Mouse (Mus musculus): Measurements from ENCODE around the gene Rprd1b. TPM values are rescaled to one million over a fixed set of nuclear protein-coding genes. Genes with fewer than 3 reads are reported as not detected.

Gene Rprd1b
- polyA plus RNA-seq (2014; fragmentation: Nextera tagmentation; extraction: Ambion mirVana) = 35.3 and 43.1 TPM in 2 replicates

- Histone ChIP-seq H3K4me2 (peak within 1 kb of the TSS; percentile 83), H3K27me3 (ENCODE audit: control insufficient read depth, insufficient read depth, low read length) (no peaks in the 10 kb centered on the region), H3K4me3 (ENCODE audit: low read depth, low read length) (peak within 1 kb of the TSS; percentile 91), H3K9ac (ENCODE audit: low read depth, low read length) (peak within 1 kb of the TSS; percentile 94), H3K4me1 (ENCODE audit: control insufficient read depth, insufficient read depth, low read length) (peaks cover 23% of the 10 kb centered on the region), H3K27ac (ENCODE audit: low read depth, low read length) (peak within 1 kb of the TSS; percentile 96), H3K9me3 (replicated peaks; ENCODE audit: control insufficient read depth, low read length) (no peaks in the 10 kb centered on the region), H3K36me3 (ENCODE audit: control insufficient read depth, insufficient read depth, low read length) (no peaks in the 10 kb centered on the region)
- peak; percentile 92 for ATAC-seq (replicated peaks; ENCODE audit: insufficient number of reproducible peaks, low FRiP score, low TSS enrichment)
- WGBS (ENCODE audit: insufficient replicate concordance) = under 1% methylated on average over 46 of the region's 52 CpGs
Observed at GRCm38 (mm10) chr2:158028354-158028863, at the start of gene Rprd1b, which contains the start of gene Tti1. Rprd1b (plus strand) TSS chr2:158028497. Tti1 (minus strand) TSS chr2:158028433.

- Histone ChIP-seq H3K27ac (ENCODE audit: low read depth, low read length) (no peak overlapping the region), H3K9ac (ENCODE audit: low read depth, low read length) (no peak overlapping the region), H3K9me3 (replicated peaks; ENCODE audit: control insufficient read depth, low read length) (no peaks in the 10 kb centered on the region), H3K4me1 (ENCODE audit: control insufficient read depth, insufficient read depth, low read length) (peaks cover 10% of the 10 kb centered on the region; the same call in 1 of the 2 replicates), H3K36me3 (ENCODE audit: control insufficient read depth, insufficient read depth, low read length) (0 out of 2 replicates have a peak, but pooled peaks cover 3% of the 10 kb centered on the region), H3K27me3 (ENCODE audit: control insufficient read depth, insufficient read depth, low read length) (peaks cover 13% of the 10 kb centered on the region), H3K4me2 (no peak overlapping the region), H3K4me3 (ENCODE audit: low read depth, low read length) (no peak overlapping the region)
- 56% methylated on average over 5 of the region's 5 CpGs for WGBS (ENCODE audit: insufficient replicate concordance)
- no peak for ATAC-seq (replicated peaks; ENCODE audit: insufficient number of reproducible peaks, low FRiP score, low TSS enrichment)
Observed at GRCm38 (mm10) chr2:157979241-157979640, 49.1 kb upstream of the Rprd1b start.

GRCm38 (mm10) chr2:157982727-157983126, 45.6 kb upstream of the Rprd1b start:
- H3K36me3 ChIP-seq (ENCODE audit: control insufficient read depth, insufficient read depth, low read length) = 0 out of 2 replicates have a peak, but pooled peaks cover 3% of the 10 kb centered on the region

GRCm38 (mm10) chr2:157983276-157983675, 45.0 kb upstream of the Rprd1b start:
- Histone ChIP-seq H3K36me3 (ENCODE audit: control insufficient read depth, insufficient read depth, low read length) (0 out of 2 replicates have a peak, but pooled peaks cover 3% of the 10 kb centered on the region), H3K9ac (ENCODE audit: low read depth, low read length) (no peak overlapping the region), H3K9me3 (replicated peaks; ENCODE audit: control insufficient read depth, low read length) (no peaks in the 10 kb centered on the region), H3K27ac (ENCODE audit: low read depth, low read length) (no peak overlapping the region), H3K4me2 (no peak overlapping the region), H3K4me3 (ENCODE audit: low read depth, low read length) (no peak overlapping the region), H3K4me1 (ENCODE audit: control insufficient read depth, insufficient read depth, low read length) (peaks cover 13% of the 10 kb centered on the region), H3K27me3 (ENCODE audit: control insufficient read depth, insufficient read depth, low read length) (no peaks in the 10 kb centered on the region)
- no peak for ATAC-seq (replicated peaks; ENCODE audit: insufficient number of reproducible peaks, low FRiP score, low TSS enrichment)
- 88% methylated on average over 4 of the region's 4 CpGs for WGBS (ENCODE audit: insufficient replicate concordance)

More at GRCm38 (mm10) chr2:157982727-157983126, 45.6 kb upstream of the Rprd1b start:
- Histone ChIP-seq H3K4me1 (ENCODE audit: control insufficient read depth, insufficient read depth, low read length) (peaks cover 10% of the 10 kb centered on the region; the same call in 1 of the 2 replicates), H3K4me3 (ENCODE audit: low read depth, low read length) (no peak overlapping the region), H3K27ac (ENCODE audit: low read depth, low read length) (no peak overlapping the region), H3K4me2 (no peak overlapping the region), H3K9me3 (replicated peaks; ENCODE audit: control insufficient read depth, low read length) (no peaks in the 10 kb centered on the region), H3K27me3 (ENCODE audit: control insufficient read depth, insufficient read depth, low read length) (no peaks in the 10 kb centered on the region), H3K9ac (ENCODE audit: low read depth, low read length) (no peak overlapping the region)
- ATAC-seq (replicated peaks; ENCODE audit: insufficient number of reproducible peaks, low FRiP score, low TSS enrichment) = no peak
- 76% methylated on average over 3 of the region's 3 CpGs for WGBS (ENCODE audit: insufficient replicate concordance)

- Histone ChIP-seq H3K36me3 (ENCODE audit: control insufficient read depth, insufficient read depth, low read length) (0 out of 2 replicates have a peak, but pooled peaks cover 3% of the 10 kb centered on the region), H3K4me2 (no peak overlapping the region), H3K27me3 (ENCODE audit: control insufficient read depth, insufficient read depth, low read length) (no peaks in the 10 kb centered on the region), H3K4me3 (ENCODE audit: low read depth, low read length) (no peak overlapping the region), H3K4me1 (ENCODE audit: control insufficient read depth, insufficient read depth, low read length) (peaks cover 21% of the 10 kb centered on the region), H3K27ac (ENCODE audit: low read depth, low read length) (peak overlapping the region; percentile 36), H3K9ac (ENCODE audit: low read depth, low read length) (no peak overlapping the region), H3K9me3 (replicated peaks; ENCODE audit: control insufficient read depth, low read length) (no peaks in the 10 kb centered on the region)
- ATAC-seq (replicated peaks; ENCODE audit: insufficient number of reproducible peaks, low FRiP score, low TSS enrichment) = no peak
- 61% methylated on average over 4 of the region's 4 CpGs for WGBS (ENCODE audit: insufficient replicate concordance)
Observed at GRCm38 (mm10) chr2:157985611-157986010, 42.7 kb upstream of the Rprd1b start.

GRCm38 (mm10) chr2:157986235-157986634, 42.1 kb upstream of the Rprd1b start:
- WGBS (ENCODE audit: insufficient replicate concordance) = 77% methylated on average over 6 of the region's 6 CpGs
- no peaks in the 10 kb centered on the region for H3K27me3 ChIP-seq (ENCODE audit: control insufficient read depth, insufficient read depth, low read length)
- no peaks in the 10 kb centered on the region for H3K9me3 ChIP-seq (replicated peaks; ENCODE audit: control insufficient read depth, low read length)
- H3K27ac ChIP-seq (ENCODE audit: low read depth, low read length) = no peak overlapping the region
- H3K4me2 ChIP-seq = no peak overlapping the region
- H3K4me1 ChIP-seq (ENCODE audit: control insufficient read depth, insufficient read depth, low read length) = peaks cover 21% of the 10 kb centered on the region
- H3K36me3 ChIP-seq (ENCODE audit: control insufficient read depth, insufficient read depth, low read length) = 0 out of 2 replicates have a peak, but pooled peaks cover 1% of the 10 kb centered on the region
- H3K4me3 ChIP-seq (ENCODE audit: low read depth, low read length) = no peak overlapping the region
- ATAC-seq (replicated peaks; ENCODE audit: insufficient number of reproducible peaks, low FRiP score, low TSS enrichment) = no peak
- no peak overlapping the region for H3K9ac ChIP-seq (ENCODE audit: low read depth, low read length)

- WGBS (ENCODE audit: insufficient replicate concordance) = 49% methylated on average over 7 of the region's 7 CpGs
- no peak for ATAC-seq (replicated peaks; ENCODE audit: insufficient number of reproducible peaks, low FRiP score, low TSS enrichment)
- H3K27ac ChIP-seq (ENCODE audit: low read depth, low read length) = no peak overlapping the region
- no peaks in the 10 kb centered on the region for H3K27me3 ChIP-seq (ENCODE audit: control insufficient read depth, insufficient read depth, low read length)
- peaks cover 21% of the 10 kb centered on the region for H3K4me1 ChIP-seq (ENCODE audit: control insufficient read depth, insufficient read depth, low read length)
- no peak overlapping the region for H3K9ac ChIP-seq (ENCODE audit: low read depth, low read length)
- H3K4me3 ChIP-seq (ENCODE audit: low read depth, low read length) = no peak overlapping the region
- peaks cover 10% of the 10 kb centered on the region for H3K36me3 ChIP-seq (ENCODE audit: control insufficient read depth, insufficient read depth, low read length)
- H3K9me3 ChIP-seq (replicated peaks; ENCODE audit: control insufficient read depth, low read length) = no peaks in the 10 kb centered on the region
- H3K4me2 ChIP-seq = no peak overlapping the region
Observed at GRCm38 (mm10) chr2:157988416-157989190, 39.7 kb upstream of the Rprd1b start.

GRCm38 (mm10) chr2:157989946-157990345, 38.4 kb upstream of the Rprd1b start:
- peaks cover 15% of the 10 kb centered on the region for H3K36me3 ChIP-seq (ENCODE audit: control insufficient read depth, insufficient read depth, low read length)
- no peaks in the 10 kb centered on the region for H3K9me3 ChIP-seq (replicated peaks; ENCODE audit: control insufficient read depth, low read length)
- H3K4me2 ChIP-seq = no peak overlapping the region
- H3K4me3 ChIP-seq (ENCODE audit: low read depth, low read length) = no peak overlapping the region
- H3K27me3 ChIP-seq (ENCODE audit: control insufficient read depth, insufficient read depth, low read length) = no peaks in the 10 kb centered on the region
- H3K9ac ChIP-seq (ENCODE audit: low read depth, low read length) = no peak overlapping the region
- no peak overlapping the region for H3K27ac ChIP-seq (ENCODE audit: low read depth, low read length)
- H3K4me1 ChIP-seq (ENCODE audit: control insufficient read depth, insufficient read depth, low read length) = peaks cover 21% of the 10 kb centered on the region
- 90% methylated on average over 2 of the region's 2 CpGs for WGBS (ENCODE audit: insufficient replicate concordance)
- ATAC-seq (replicated peaks; ENCODE audit: insufficient number of reproducible peaks, low FRiP score, low TSS enrichment) = no peak

Data from heart, embryonic 11.5 days (tissue).